ENCODE assay signal across 8 mouse cellular contexts in genomic region chrX:12080904-12081740, GRCm38 (mm10).
DNase-seq lines count a peak whose midpoint lies in the region; ATAC-seq and TF ChIP-seq lines count a peak whose summit lies in the region.

No protein-coding gene starts in this region.

- H3K36me3 ChIP-seq in forebrain, postnatal 0 days (ENCODE audit: insufficient read depth), result no peaks in the 10 kb centered on the region
- H3K36me3 ChIP-seq in intestine, postnatal 0 days (ENCODE audit: control insufficient read depth, insufficient read depth), result no peaks in the 10 kb centered on the region
- H3K36me3 ChIP-seq in lung, embryonic 15.5 days, result no peaks in the 10 kb centered on the region

- peak overlapping the region; percentile 64 for H3K4me3 ChIP-seq in bone marrow, adult 2 months (replicated peaks; ENCODE audit: control insufficient read depth, low read depth, low read length)
- peak overlapping the region; percentile 52 for H3K4me3 ChIP-seq in forebrain, postnatal 0 days (ENCODE audit: low read depth, low read length)
- H3K4me3 ChIP-seq in intestine, postnatal 0 days (ENCODE audit: low read depth, low read length), result peak overlapping the region; percentile 64
- H3K4me3 ChIP-seq in lung, embryonic 15.5 days, result peak overlapping the region; percentile 61

- DNase-seq in kidney, adult 11 months, result peak; percentile 23
- DNase-seq in kidney, adult 8-10 months, result no peak
- peak; percentile 46 for DNase-seq in forebrain, postnatal 0 days
- DNase-seq in urinary bladder, postnatal 4 days (ENCODE audit: low spot score in 2 of 2), result no peak

- no peak for TF ChIP-seq CTCF in bone marrow, adult 2 months (IDR thresholded peaks at IDR 0.05; ENCODE audit: control insufficient read depth, insufficient read depth, low read length)
- TF ChIP-seq CTCF in forebrain, postnatal 0 days (IDR thresholded peaks at IDR 0.05; ENCODE audit: low read depth), result peak; percentile 33
- peak; percentile 29 for TF ChIP-seq CTCF in intestine, postnatal 0 days (IDR thresholded peaks at IDR 0.05; ENCODE audit: low read depth)

- TF ChIP-seq POLR2A in bone marrow, adult 2 months (IDR thresholded peaks at IDR 0.05; ENCODE audit: borderline replicate concordance, control insufficient read depth, low read depth, low read length), result no peak; the same call in 1 of the 2 replicates

- peaks cover 2% of the 10 kb centered on the region; the same call in 1 of the 2 replicates for H3K27me3 ChIP-seq in forebrain, postnatal 0 days (ENCODE audit: insufficient read depth, low read length)
- H3K27me3 ChIP-seq in intestine, postnatal 0 days (replicated peaks; ENCODE audit: control insufficient read depth, insufficient read depth, low read length), result peaks cover 28% of the 10 kb centered on the region
- peaks cover 90% of the 10 kb centered on the region for H3K27me3 ChIP-seq in lung, embryonic 15.5 days

- peak overlapping the region; percentile 80 for H3K27ac ChIP-seq in bone marrow, adult 2 months (ENCODE audit: control insufficient read depth, insufficient read depth, low read depth, low read length, poor library complexity)
- peak overlapping the region; percentile 54 for H3K27ac ChIP-seq in forebrain, postnatal 0 days (ENCODE audit: low read depth, low read length)
- H3K27ac ChIP-seq in intestine, postnatal 0 days (ENCODE audit: low read depth, low read length), result 0 out of 2 replicates have a peak overlapping the region, but pooled peaks have one; percentile 77
- peak overlapping the region; percentile 90 for H3K27ac ChIP-seq in lung, embryonic 15.5 days

- 3% methylated on average over 61 of the region's 61 CpGs for WGBS in bone marrow, adult 2 months
- WGBS in forebrain, postnatal 0 days, result 10% methylated on average over 56 of the region's 61 CpGs
- 7% methylated on average over 59 of the region's 61 CpGs for WGBS in intestine, postnatal 0 days
- 3% methylated on average over 45 of the region's 61 CpGs for WGBS in lung, embryonic 15.5 days

- peak overlapping the region; percentile 40 for H3K9ac ChIP-seq in forebrain, postnatal 0 days
- peak overlapping the region; percentile 69 for H3K9ac ChIP-seq in intestine, postnatal 0 days (ENCODE audit: low read depth, low read length)
- peak overlapping the region; percentile 53 for H3K9ac ChIP-seq in lung, embryonic 15.5 days

- H3K4me2 ChIP-seq in forebrain, postnatal 0 days (ENCODE audit: low read depth), result peak overlapping the region; percentile 68
- peak overlapping the region; percentile 83 for H3K4me2 ChIP-seq in intestine, postnatal 0 days (replicated peaks; ENCODE audit: low read depth)
- H3K4me2 ChIP-seq in lung, embryonic 15.5 days, result peak overlapping the region; percentile 78

- peak; percentile 32 for ATAC-seq in forebrain, postnatal 0 days
- ATAC-seq in intestine, postnatal 0 days, result no peak
- ATAC-seq in lung, embryonic 15.5 days (ENCODE audit: borderline replicate concordance, extremely low read depth, low FRiP score, low TSS enrichment), result peak; percentile 19; the same call in 1 of the 2 replicates
- peak; percentile 29; the same call in 1 of the 2 replicates for ATAC-seq in neutrophil, adult 5-6 weeks (ENCODE audit: extremely low read depth, insufficient number of reproducible peaks, low FRiP score, poor library complexity, severe bottlenecking)

- peaks cover 2% of the 10 kb centered on the region; the same call in 1 of the 2 replicates for H3K4me1 ChIP-seq in bone marrow, adult 2 months (ENCODE audit: control insufficient read depth, insufficient read depth, low read length)
- no peaks in the 10 kb centered on the region for H3K4me1 ChIP-seq in forebrain, postnatal 0 days (ENCODE audit: insufficient read depth)
- no peaks in the 10 kb centered on the region for H3K4me1 ChIP-seq in intestine, postnatal 0 days (replicated peaks; ENCODE audit: control insufficient read depth, insufficient read depth, low read length)
- peaks cover 19% of the 10 kb centered on the region for H3K4me1 ChIP-seq in lung, embryonic 15.5 days

- H3K9me3 ChIP-seq in forebrain, postnatal 0 days (ENCODE audit: low read length), result no peaks in the 10 kb centered on the region
- H3K9me3 ChIP-seq in intestine, postnatal 0 days (ENCODE audit: control insufficient read depth), result no peaks in the 10 kb centered on the region
- no peaks in the 10 kb centered on the region for H3K9me3 ChIP-seq in lung, embryonic 15.5 days

Comparison
In these comparisons a context has a peak if more than half of its experiments do, and no peak if none do; other contexts are left out.
1. DNase-seq: peak in kidney, adult 11 months (single experiment) and forebrain, postnatal 0 days (single experiment); none in kidney, adult 8-10 months (0 of 2) and urinary bladder, postnatal 4 days (0 of 2).
2. Peak in every context shown above with its lines, with median percentiles within 50 percentile points of each other: H3K27ac ChIP-seq, H3K4me3 ChIP-seq, H3K4me2 ChIP-seq and H3K9ac ChIP-seq.